Mouse (Mus musculus): ENCODE results near the gene Adamts9.

The Adamts9 gene

GRCm38 (mm10) chr6:92924536-92924935 is 18.8 kb downstream of the Adamts9 start:
- no peak for DNase-seq

- peak; percentile 86 for DNase-seq
Measured at GRCm38 (mm10) chr6:92921843-92922242, 21.4 kb downstream of the Adamts9 start.

- peak; percentile 57 for DNase-seq
Measured at GRCm38 (mm10) chr6:92920938-92921689, 22.2 kb downstream of the Adamts9 start.

- no peak for DNase-seq
Measured at GRCm38 (mm10) chr6:92910611-92911010, 32.7 kb downstream of the Adamts9 start.

- DNase-seq: peak; percentile 29
Measured at GRCm38 (mm10) chr6:92909361-92909760, 33.9 kb downstream of the Adamts9 start.

GRCm38 (mm10) chr6:92905922-92906321 is 37.4 kb downstream of the Adamts9 start:
- DNase-seq: peak; percentile 80

- no peak for DNase-seq
Measured at GRCm38 (mm10) chr6:92904491-92904890, 38.8 kb downstream of the Adamts9 start.

- no peak for DNase-seq
Measured at GRCm38 (mm10) chr6:92904037-92904436, 39.3 kb downstream of the Adamts9 start.

GRCm38 (mm10) chr6:92891535-92891934 is 51.8 kb downstream of the Adamts9 start:
- no peak for DNase-seq

GRCm38 (mm10) chr6:92883131-92883900 is 60.0 kb downstream of the Adamts9 start:
- peak; percentile 33 for DNase-seq

- no peak for DNase-seq
Measured at GRCm38 (mm10) chr6:92882446-92882845, 60.8 kb downstream of the Adamts9 start.

GRCm38 (mm10) chr6:92879700-92880265 is 63.5 kb downstream of the Adamts9 start:
- no peak for DNase-seq

GRCm38 (mm10) chr6:92878771-92879170 is 64.5 kb downstream of the Adamts9 start:
- no peak for DNase-seq

GRCm38 (mm10) chr6:92877236-92877635 is 66.1 kb downstream of the Adamts9 start:
- no peak for DNase-seq

- DNase-seq: no peak
Measured at GRCm38 (mm10) chr6:92876121-92876520, 67.2 kb downstream of the Adamts9 start.

GRCm38 (mm10) chr6:92875340-92875739 is 68.0 kb downstream of the Adamts9 start:
- no peak for DNase-seq

GRCm38 (mm10) chr6:92874854-92875253 is 68.4 kb downstream of the Adamts9 start:
- DNase-seq: peak; percentile 55

- no peak for DNase-seq
Measured at GRCm38 (mm10) chr6:92872766-92873165, 70.5 kb downstream of the Adamts9 start.

GRCm38 (mm10) chr6:92871813-92872212 is 71.5 kb downstream of the Adamts9 start:
- DNase-seq: no peak

- DNase-seq: no peak
Measured at GRCm38 (mm10) chr6:92869582-92870219, 73.6 kb downstream of the Adamts9 start.

- DNase-seq: peak; percentile 73
Measured at GRCm38 (mm10) chr6:92869089-92869581, 74.2 kb downstream of the Adamts9 start, which contains the start of gene Gm15737. TSS of gene Gm15737 (plus strand) at chr6:92869357.

- no peak for DNase-seq
Measured at GRCm38 (mm10) chr6:92862599-92862998, 80.7 kb downstream of the Adamts9 start.

All from kidney, postnatal 14 days (tissue).